Mouse (Mus musculus) kidney, adult 18-20 months (tissue): ENCODE measurements around the gene Ifitm1.

ENCODE experiments used
- DNase-seq: peaks from one replicate; pipeline ENCODE4 v3.0.0; 2021

Ifitm1 gene

DNA sequence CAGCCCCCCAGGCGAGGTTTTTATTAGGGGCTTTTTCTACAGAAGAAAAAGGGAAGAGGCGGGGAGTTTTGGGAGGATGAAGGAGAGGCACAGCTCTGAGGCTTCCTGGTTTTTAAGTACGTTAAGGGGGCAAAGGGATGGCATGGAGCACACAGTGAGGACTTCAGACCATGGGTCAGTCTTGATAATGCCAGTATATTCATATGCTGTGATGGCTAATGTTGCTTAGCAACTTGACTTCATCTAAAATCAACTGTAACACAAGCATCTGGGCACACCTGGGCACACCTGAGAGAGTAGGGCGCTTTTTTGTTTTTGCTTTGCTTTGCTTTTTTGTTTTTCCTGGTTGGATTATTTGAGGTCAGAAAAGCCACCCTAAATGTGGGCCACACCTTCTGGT is at the start of gene Ifitm1:
TSS of gene Ifitm1 (plus strand) at position 301 of the 400 bp plus-strand sequence.
- DNase-seq: no peak

DNA sequence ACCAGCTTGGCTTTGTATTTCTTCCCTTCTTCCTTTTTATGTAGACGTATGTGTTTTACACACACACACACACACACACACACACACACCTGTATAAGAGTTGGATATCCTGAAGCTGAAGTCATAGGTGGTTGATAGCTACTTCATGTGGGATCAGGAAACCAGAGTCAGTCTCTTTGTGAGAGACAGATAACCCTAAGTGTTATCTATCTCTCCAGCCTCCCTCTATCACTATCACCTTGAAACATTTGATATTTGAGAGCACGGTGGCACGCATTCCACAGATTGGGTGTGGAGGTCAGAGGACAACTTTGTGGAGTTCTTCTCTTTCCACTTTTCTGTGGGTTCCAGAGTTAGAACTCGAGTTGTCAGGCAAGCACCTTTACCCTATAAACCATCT is 47.1 kb upstream of the Ifitm1 start:
- no peak for DNase-seq

DNA sequence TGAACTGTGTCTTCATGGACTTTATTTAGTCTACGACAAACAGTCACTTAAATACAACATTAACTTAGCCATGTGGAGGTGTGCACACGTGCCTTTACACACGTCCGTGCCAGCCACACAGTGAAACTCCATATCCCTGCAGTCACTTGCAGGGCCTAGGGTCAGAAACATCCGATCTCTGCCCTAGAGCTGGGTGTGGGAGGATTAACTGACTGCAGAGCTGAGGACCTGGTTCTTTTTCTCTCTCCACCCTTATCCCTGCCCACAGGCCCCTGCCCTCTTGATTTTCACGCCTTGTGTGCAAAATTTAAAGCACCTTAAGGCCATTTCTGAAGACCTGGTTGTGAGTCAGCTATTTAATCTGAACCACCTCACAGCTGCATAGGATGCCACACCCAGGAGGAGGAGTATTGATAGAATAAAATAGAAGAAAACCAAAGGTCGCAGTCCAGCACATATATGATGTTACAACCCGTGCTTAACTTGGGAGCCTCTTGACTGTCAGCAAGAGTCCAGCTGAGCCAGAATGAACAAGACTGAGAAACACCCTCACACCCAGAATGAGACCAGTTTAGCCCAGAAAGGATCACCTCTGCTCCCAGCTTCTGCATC is 46.5 kb upstream of the Ifitm1 start, which contains the start of gene Nlrp6:
TSS of gene Nlrp6 (plus strand) at position 485 of the 612 bp plus-strand sequence.
- no peak for DNase-seq

DNA sequence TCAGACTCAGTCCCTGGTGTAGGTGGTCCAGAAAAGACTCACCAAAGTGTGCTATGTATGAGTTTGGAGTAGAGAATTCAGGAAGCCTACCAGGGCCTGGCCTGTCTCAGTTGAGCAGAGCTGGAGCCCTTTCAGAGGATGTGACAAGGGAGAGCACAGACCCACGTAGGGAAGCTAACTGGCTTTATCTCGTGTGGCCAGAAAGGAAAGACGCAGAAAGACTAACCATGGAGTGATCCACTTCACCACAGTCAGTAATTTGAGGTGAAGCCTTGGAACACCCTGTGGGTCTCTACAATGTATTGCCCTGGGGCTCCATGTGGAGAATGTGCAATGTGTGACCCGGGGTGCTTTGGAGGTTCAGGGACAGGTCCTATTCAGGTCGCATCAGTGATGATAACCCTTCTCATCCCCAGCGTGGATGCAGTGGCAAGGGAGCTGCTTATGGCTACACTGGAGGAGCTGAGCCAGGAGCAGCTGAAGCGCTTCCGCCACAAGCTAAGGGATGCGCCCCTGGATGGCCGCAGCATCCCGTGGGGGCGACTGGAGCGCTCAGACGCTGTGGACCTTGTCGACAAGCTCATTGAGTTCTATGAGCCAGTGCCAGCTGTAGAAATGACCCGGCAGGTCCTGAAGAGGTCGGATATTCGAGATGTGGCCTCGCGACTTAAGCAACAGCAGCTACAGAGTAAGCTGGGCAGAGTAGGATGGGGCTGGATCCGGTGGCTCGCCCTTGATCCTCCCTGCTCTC is 45.6 kb upstream of the Ifitm1 start:
- no peak for DNase-seq

DNA sequence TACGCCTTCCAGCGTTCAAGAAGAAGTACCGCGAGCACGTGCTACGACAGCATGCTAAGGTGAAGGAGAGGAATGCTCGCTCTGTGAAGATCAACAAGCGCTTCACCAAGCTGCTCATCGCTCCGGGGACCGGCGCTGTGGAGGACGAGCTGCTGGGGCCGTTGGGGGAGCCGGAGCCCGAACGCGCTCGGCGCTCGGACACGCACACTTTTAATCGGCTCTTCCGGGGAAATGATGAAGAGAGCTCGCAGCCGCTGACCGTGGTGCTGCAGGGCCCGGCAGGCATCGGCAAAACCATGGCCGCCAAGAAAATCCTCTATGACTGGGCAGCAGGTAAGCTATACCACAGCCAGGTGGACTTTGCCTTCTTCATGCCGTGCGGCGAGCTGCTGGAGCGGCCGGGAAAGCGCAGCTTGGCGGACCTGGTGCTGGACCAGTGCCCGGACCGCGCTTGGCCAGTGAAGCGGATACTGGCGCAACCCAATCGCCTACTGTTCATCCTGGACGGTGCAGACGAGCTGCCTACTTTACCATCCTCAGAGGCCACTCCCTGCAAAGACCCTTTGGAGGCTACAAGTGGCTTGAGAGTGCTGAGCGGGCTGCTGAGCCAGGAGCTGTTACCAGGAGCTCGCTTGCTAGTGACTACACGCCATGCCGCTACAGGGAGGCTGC is 44.5 kb upstream of the Ifitm1 start:
- peak; percentile 90 for DNase-seq

DNA sequence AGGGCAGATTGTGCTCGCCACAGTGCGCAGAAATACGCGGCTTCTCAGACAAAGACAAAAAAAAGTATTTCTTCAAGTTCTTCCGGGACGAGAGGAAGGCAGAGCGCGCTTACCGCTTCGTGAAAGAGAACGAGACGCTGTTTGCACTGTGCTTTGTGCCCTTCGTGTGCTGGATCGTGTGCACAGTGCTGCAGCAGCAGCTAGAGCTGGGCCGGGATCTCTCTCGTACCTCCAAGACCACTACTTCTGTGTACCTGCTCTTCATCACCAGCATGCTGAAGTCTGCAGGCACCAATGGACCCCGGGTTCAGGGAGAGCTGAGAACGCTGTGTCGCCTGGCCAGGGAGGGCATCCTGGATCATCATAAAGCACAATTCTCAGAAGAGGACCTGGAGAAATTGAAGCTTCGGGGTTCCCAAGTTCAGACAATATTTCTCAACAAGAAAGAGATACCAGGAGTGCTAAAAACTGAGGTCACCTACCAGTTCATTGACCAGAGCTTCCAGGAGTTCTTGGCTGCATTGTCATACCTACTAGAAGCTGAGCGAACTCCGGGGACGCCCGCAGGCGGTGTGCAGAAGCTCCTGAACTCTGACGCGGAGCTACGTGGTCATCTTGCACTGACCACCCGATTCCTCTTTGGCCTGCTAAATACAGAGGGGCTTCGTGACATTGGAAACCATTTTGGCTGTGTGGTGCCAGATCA is 43.8 kb upstream of the Ifitm1 start:
- no peak for DNase-seq

- no peak for DNase-seq
Observed at GRCm38 (mm10) chr7:140927181-140927580, 39.8 kb upstream of the Ifitm1 start.

DNA sequence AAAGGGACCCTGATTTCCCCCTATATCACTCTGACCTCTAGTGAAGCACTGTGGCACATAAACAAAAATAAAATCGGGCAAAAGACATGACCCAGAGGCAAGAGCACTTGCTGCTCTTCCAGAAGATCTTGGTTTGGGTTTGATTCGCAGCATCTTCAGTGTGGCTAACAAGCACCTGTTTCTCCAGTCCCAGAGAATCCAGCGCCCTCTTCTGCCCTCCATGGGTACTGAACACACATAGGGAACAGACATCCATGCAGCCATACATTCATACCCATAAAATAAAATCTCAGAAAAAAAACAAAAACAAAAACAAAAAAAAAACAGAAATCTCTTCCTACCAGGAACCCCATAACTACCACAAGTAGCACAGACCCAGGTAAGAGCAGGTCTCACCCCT is 28.6 kb upstream of the Ifitm1 start:
- DNase-seq: peak; percentile 42

GRCm38 (mm10) chr7:140938896-140939295 is 28.1 kb upstream of the Ifitm1 start:
- no peak for DNase-seq

GRCm38 (mm10) chr7:140939669-140940171 is 27.3 kb upstream of the Ifitm1 start:
- DNase-seq: peak; percentile 5

GRCm38 (mm10) chr7:140941222-140942051 is 25.6 kb upstream of the Ifitm1 start, which contains the start of gene Pgghg:
Gene Pgghg, plus strand, starts transcription at chr7:140941391.
- peak; percentile 85 for DNase-seq

DNA sequence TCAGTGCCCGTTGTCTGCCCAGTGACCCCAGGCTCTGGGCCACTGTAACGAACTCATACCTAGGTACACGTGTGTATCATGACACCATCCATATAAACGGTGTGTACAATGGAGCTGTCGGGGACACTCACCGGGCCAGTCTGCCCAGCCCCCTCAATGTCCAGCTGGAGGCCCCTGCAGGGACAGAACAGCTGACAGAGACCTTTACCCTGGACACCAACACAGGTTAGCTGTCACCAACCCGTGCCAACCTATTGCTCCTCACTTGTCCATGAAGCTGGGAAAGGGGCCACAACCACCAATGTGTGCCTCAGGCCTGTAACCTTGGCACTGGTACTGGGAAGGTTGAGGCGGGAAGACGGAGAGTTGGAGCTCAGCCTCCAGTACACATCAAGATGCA is 24.7 kb upstream of the Ifitm1 start:
- no peak for DNase-seq

DNA sequence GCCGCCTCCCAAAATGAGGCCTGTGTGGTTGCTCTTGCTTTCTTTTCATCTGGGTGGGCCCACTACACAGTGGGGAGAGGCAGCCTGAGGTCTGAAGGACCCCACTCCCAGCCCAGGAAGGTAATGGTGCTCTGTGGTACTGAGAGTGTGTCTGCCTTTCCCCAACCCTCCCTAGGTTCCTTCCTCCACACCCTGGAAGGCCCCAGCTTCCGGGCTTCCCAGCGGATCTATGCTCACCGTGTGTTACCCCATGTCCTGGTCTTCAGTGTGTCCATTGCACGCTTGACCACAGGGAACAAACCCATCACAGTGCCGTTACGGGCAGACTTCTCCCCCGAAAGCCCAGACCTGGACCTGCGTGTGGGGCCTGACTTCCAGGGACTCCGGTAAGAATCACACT is 24.2 kb upstream of the Ifitm1 start:
- no peak for DNase-seq

DNA sequence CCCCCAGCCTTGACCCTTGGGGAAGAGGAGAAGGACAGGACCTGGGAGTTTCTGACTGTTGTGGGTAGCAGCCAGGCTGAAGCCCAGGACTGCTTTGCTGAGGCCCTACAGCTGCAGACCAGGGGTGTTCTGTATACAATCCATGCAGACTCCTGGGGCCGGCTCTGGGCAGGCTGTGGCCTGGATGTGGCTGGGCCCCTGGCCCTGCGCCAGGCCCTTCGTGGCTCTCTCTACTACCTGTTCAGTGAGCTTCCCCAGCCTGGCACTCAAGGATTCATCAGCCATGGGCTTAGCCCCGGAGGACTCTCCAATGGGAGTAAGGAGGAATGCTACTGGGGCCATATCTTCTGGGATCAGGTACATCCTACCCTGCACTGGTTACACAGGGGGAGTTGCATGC is 23.7 kb upstream of the Ifitm1 start:
- DNase-seq: peak; percentile 17

GRCm38 (mm10) chr7:140944236-140944635 is 22.8 kb upstream of the Ifitm1 start:
- DNase-seq: no peak

DNA sequence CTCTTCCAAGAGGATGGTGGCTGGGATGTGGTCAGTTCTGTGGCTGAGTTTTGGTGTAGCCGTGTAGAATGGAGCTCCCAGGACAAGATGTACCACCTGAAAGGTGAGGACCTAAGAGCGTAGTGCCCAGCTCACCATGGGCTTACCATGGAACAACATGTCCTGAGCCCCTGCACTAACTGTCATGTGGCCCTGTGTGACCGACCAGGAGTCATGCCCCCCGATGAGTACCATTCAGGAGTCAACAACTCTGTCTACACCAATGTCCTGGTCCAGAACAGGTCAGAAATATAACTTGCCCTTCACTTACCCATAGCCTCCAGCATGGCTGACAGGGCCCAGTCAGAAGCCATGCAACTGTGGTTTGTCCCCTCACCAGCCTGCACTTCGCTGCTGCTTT is 21.8 kb upstream of the Ifitm1 start:
- no peak for DNase-seq

GRCm38 (mm10) chr7:140946311-140946710 is 20.7 kb upstream of the Ifitm1 start:
- DNase-seq: no peak

GRCm38 (mm10) chr7:140946980-140947379 is 20.0 kb upstream of the Ifitm1 start:
- peak; percentile 6 for DNase-seq

- peak; percentile 13 for DNase-seq
Observed at GRCm38 (mm10) chr7:140948161-140948560, 18.9 kb upstream of the Ifitm1 start.

DNA sequence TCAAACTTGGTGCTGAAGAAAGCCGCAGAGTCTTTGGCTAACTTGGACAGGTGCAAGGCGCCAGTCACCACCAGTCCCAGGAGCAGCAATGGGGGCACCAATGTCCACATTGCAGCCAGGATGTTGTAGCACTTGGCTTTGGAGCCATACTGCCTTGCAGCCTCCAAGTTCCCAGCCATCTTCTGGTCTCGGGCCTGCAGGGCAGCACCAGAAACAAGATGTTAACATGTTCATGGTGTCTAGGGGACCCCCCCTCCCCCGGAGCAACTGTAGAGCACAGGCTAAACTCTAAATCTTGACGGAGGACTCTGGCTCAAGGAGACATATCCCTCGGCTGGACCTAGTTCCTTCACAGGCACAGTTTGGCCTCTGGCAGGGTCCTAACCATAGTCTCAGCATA is 17.8 kb upstream of the Ifitm1 start:
- DNase-seq: no peak

DNA sequence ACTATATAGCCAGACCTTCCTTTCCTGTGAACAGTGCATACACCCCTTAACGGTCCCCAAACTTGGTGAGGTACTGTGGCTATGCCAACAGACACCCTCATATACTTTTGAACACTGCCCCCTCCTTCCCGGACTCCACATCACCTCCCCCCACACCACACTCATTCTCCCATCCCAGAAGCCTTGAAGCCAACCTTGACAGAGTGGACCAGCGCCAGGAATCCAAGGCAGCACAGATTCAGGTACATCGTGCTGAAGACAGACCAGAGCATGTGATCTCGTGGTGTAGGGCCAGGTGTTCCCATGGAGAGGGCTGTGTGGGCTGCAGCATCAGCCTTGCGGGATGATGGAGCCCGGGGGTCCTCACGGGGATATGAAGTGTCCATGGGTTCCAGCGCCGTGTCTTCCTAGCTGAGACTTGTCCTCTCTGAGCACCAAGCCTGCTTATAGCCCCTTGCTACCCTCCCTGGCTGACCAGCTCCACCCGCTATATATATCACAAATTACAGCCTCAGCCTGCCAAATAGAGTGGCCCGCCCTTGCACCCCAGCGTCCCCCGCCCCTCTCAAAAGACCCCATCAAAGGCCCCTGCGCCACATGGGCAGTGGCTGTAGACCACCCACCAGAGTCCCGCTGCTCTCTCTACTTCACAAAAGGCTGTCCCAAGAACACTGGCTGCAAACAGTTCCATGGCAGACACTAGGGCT is 17.0 kb upstream of the Ifitm1 start, which contains the start of gene Ifitm5:
TSS of gene Ifitm5 (minus strand) at position 468 of the 707 bp plus-strand sequence.
- DNase-seq: no peak
